Mouse (Mus musculus): ENCODE data around the gene Trim31.
A peak's percentile ranks its signal among the peaks of the same experiment; 100 is the strongest.

DNA sequence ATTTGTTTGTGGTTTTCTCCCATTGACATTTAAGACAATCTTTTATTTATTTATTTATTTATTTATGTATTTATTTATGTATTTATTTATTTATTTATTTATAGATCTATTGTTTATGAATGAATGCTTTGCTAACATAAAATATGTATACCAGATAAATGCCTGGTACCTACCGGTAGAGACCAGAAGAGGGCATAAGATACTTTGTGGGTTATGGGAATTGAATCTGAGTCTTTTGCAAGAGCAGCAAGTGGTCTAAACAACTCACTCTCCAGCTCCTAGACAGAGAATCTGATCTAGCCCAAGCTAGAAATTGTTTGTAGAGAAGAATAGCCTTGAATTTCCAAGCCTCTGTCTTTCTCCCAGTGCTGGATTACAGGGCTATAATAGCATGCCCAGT lies 2.8 kb downstream of the Trim31 start:
- TF ChIP-seq CTCF (IDR thresholded peaks at IDR 0.05 in 2 of 3, conservative IDR thresholded peaks at IDR 0.05 in 1 of 3; ENCODE audit: control insufficient read depth in 1 of 3, insufficient read depth in 1 of 3, low read depth in 2 of 3, low read length in 3 of 3, poor library complexity in 1 of 3, severe bottlenecking in 1 of 3) (peak in 2 of 3 experiments; percentile 5 to 32; a peak in 2 of 6 replicates), CHD1 (IDR thresholded peaks at IDR 0.05; ENCODE audit: low read depth, low read length) (no peak), ETS1 (IDR thresholded peaks at IDR 0.05; ENCODE audit: low read depth, low read length) (no peak), USF1 (IDR thresholded peaks at IDR 0.05; ENCODE audit: low read depth, low read length) (no peak), ZC3H11A (IDR thresholded peaks at IDR 0.05; ENCODE audit: low read depth, low read length) (no peak)

Measured in MEL (cell line).